Mouse (Mus musculus) urinary bladder, postnatal 4 days (tissue): Measurements from ENCODE around the gene Fgr.
A peak's percentile ranks its signal among the peaks of the same experiment; 100 is the strongest.

Source experiments
- DNase-seq, 2 experiments: peaks; one replicate each; pipeline ENCODE4 v3.0.0; 2021 to 2022; ENCODE audit warnings: low spot score in 2 of 2

Fgr gene

DNA sequence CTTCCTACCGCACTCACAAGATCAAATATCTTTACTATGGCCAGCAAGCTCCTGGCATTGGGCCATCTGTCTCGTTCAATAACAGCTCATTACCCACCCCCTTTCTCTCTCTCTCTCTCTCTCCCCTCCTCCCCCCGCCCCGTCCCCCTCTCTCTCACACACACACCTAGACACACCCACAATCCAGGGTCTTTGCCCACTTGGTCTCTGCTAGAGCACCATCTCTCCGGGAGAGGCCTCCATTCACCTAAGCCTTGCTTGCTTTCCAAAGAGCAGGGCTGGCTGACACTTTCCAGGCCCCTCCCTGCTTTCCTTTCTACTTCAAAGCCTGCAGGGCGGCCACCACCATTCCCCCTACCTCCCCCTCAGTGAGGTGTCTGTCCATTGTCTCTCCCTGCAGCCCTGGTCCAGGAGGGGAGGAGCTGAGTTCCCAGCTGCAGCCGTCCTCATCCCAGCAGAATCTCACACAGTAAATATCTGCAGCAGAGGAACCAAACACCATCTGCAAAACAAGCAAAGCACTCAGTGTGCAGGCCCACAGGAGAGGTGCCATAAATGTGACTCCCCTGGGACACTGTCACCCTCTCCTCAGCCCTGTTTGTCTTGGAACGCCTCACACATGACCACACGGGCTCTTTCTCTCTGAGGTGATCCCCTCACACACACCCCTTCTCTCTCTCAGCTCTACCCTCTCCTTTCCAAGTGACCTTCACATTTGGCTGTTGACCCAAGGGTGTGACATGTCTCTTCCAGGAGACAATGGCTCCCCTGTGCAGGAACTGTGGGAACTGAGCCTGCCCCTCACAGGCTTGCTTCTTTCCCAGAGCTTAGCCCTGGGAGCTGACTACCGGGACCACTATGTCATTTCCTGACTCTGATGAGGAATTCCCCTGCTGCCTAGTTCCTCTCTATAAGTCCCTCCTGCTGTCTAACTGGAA, 14.9 kb upstream of the Fgr start:
- no peak for DNase-seq

DNA sequence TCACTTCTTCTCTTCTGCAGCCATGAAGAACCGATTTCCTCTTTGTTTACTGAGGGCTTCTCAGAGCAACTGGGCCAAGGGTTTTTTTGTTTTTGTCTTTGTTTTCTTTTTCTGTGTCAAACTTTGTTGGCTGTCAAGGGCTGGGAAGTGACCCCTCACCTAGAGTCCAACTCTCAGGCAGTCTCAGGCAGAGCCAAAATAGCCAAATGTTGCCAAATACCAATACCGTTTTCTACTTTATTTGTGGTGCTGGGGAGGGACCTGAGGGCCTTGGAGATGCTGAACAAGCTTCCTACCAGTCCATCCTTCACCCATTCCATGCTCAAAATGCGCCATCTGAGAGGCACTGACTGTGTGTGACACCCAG, 14.2 kb upstream of the Fgr start:
- DNase-seq: no peak

DNA sequence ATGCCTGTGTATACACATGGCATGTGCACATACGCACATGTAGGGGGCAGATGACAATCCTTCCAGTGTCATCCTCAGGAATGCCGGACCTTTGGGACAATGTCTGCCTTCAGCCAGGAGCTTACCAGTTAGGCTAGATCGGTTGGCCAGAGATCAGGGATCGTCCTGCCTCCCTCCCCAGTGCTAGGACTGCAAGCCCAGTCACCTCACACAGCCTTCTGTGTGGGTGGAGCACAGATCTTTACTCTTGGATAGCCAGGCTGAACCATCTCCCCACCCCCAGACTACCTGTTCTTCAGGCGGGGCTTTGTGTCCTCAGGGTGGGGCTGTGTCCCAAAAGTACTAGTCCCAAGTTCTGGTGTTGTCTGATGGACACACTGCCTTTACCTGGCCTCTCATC, 13.6 kb upstream of the Fgr start:
- no peak for DNase-seq

DNA sequence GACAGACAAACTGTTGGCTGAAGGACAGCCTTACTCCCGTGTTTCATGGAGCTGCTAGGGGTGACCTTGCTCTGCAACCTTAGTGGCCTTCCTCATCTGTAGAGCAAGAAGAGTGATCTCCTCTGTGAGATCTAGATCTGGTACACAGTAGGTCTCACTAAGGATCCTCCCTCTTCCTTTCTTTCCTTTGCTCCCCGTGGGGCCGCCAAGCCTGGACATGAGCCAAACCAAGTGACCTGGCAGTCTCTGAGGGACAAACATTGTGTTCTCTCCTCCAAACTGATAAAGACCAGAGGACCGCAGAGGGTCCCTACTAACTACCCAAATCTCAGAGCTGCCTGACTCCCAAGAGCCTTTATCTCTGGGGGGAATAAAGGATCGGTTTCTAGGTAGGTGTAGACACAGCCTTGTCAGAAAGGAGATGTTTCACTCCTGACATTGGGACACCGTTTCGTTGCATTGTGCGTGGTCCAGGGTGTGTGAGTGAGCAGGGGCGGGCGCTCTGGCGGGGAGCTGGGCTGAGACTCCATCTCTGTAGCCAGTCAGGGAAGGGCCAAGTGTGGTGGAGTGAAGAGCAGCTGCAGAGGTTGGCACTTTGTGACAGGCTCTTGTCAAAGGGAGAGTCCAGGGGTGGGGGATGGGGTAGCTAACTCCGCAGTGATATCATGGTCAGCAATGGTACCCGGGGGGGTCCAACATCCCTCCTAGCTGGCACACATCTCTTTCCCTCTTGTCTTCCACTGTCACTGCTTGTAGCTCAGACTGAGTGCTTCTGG, 12.8 kb upstream of the Fgr start:
- peak in 1 of 2 experiments; percentile 52 for DNase-seq

DNA sequence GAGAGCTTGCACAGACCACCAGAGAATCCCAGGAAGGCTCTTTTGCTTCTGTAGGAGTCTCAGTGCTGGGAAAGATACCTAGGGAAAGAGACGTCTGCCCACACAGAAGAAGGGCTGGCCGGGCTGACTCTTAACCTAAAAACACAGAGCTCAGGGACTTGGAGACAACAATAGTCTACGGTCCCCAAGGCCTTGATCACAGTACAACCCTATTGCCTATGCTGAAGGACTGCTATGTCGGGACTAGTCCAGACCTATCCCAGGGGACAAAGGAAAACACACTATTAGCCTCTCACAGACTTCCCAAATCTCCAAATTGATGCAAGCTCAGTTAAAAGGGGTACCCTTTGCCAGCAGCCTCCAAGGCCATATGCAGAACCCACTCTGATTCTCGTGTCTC, 12.0 kb upstream of the Fgr start:
- DNase-seq: no peak

DNA sequence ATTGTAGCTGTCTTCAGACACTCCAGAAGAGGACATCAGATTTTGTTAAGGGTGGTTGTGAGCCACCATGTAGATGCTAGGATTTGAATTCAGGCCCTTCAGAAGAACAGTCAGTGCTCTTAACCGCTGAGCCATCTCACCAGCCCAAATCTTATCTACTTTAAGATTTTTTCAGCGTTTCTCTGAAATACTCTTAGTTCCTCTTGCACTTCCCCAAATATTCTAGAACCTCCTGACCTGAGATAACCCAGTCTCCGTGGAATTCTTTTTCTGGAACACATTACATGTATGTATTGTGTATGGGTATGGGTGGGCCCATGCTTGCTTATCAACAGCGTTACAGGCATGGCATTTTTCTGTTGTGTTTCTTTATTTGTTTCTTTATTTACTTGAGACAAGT, 11.3 kb upstream of the Fgr start:
- DNase-seq: no peak

DNA sequence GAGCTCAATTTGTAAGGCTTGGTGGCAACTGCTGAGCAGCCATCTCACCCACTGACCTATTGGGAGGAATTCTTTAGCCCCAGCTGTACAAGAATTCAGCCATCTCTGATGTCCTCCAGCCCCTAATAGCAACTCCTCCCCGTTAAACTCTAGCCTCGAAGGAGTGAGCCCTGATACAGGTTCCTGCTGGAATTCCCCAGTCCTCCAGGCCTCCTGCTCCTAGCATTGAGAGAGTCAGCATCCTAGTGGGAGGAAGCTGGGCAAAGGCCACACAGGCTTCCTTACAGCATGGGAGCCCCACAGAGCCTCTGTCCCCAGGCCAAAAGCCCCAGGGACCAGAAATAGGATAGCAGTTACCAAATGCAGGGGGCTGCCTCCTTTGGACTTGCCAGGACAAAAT, 10.5 kb upstream of the Fgr start:
- no peak for DNase-seq

DNA sequence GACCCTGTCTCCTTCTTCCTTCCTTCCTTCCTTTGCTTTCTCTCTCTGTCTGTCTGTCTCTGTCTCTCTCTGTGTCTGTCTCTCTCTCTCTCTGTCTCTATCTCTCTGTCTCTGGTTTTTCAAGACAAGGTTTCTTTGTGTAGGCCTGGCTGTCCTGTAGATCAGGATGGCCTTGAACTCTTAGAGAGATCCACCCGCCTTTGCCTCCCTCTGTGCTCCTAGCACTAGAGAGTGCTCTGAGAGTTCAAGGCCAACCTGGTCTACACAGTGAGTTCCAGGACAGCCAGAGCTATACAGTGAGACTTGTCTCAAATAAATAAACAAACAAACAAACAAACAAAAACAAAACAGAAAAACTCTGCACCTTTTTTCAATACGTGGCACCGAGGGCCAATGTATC, 9.8 kb upstream of the Fgr start:
- no peak for DNase-seq

DNA sequence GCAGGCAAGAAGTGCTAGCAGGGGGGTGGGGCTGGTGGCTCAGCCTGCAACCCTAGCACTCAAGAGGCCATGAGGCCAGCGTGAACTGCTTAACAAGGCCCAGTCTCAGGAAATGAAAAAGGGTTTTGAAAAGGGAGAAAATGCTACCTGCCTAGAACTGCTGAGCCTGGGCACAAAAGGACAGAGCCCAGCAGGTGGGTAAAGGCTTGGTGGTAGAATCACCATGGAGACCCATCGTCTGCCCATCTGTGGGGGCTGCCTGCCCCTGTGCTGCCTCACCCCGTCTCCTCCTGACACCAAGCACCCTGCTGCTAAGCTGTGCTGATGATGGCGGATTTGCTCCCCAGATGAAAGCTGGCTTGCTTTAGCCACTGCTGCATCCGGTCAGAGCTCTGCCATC, 9.4 kb upstream of the Fgr start:
- no peak for DNase-seq

DNA sequence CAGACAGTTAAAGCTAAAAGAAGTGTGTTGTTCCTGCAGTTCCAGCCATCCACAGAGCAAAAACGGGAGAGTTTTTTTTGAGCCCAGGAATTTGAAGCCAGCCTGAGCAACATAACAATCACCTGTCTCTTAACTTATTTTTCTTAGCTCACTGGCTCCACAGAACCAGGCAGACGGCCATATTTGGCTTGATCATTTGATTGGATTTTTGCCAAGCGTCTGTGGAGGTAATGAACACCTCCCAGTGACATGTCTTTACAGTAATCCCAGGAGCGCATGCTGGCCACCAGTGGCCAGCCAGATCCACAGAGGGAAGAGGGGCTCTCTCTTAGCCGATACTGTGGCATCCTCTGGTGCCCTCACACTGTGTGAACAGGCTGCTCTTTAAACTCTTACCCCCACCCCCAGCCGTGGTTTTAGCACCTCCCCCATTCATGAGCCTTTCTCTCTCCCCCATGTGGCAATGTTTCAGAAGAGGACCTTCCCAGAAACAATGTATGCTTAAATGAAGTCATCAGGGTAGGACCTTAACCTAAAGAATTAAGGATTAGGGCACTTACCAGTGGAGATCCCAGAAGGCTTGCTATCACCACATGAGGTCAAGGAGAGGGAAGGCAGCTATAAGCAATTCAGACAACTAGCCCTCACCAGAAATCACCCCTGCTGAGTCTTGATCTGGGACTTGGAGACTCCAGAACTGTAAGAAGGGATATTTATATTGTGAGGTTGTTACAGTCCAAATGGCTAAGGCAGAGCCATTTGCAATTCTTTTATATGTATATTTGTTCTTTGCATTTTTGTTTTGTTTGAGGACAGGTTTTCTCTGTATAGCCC, 5.6 kb upstream of the Fgr start:
- no peak for DNase-seq

DNA sequence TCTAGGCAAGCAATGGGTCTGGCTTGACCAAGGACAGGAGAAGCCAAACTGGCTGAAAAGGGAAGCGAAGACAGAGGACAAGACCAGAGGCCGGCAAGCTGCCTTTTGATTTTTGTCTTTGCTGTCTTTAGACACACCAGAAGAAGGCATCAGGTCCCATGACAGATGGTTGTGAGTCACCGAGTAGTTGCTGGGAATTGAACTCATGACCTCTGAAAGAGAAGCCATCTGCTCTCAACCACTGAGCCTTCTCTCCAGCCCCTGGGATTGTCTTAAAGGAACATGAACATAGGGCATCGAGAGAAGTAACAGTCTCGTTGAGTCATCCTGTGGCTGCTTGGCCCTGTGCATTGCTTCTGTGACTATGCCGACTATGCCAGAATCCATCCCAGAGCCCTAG, 2.3 kb upstream of the Fgr start:
- DNase-seq: no peak

DNA sequence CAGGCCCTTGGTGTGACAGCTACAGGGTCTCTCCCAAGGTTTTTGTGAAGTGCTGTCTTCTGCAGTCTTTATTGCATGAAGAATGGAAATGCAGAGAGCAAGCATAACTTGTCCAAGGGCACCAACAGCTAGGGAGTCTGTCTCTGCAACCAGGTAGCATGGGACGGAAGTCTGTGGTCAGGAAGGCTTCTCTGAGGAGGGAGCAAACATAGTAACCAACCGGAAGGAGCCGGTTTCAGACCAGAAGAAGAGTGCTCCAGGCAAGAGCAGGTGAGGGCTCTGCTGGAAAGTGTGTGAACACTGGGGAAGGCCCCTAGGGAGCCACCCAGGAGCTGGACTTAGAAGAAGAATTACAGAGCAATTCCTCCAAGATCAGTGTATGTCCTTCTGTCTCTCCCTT, 1.8 kb upstream of the Fgr start:
- no peak for DNase-seq

DNA sequence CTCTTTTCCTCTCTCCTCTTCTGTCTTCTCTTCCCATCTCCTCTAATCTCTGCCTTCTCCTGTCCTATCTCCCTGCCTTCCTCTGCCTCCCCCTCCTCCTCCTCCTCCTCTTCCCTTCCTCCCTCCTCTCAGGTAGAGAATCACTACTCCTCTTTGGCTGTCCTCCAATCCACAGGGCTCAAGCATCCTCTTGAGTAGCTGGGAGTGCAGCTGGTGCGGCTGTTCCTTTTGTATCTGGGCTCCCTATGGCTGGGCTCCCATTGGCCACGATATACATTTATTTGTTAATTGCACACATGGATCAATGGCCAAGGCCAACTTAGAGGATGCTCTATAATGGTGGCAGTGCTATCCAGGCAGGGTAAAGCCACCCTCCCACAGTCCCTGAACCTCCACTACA, 1.3 kb upstream of the Fgr start:
- no peak for DNase-seq

DNA sequence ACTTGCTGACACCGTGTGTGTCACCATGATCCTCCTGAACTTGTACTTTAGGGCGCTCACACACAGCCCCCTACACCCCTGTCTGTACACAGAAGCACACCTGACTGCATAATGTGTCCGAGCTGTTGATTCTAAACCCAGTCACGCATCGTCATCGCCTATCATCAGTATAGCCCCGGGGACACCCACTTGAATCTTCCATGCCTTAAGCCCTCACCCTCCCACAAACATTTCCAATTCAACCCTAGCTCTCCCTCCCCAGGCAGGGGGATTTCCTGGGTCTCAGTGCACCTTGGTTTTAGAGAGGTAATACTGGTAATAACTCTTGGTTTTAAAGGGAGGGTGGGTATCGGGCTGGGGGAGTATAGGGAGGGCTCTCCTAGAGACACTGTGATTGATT, 709 bp upstream of the Fgr start:
- DNase-seq: no peak

DNA sequence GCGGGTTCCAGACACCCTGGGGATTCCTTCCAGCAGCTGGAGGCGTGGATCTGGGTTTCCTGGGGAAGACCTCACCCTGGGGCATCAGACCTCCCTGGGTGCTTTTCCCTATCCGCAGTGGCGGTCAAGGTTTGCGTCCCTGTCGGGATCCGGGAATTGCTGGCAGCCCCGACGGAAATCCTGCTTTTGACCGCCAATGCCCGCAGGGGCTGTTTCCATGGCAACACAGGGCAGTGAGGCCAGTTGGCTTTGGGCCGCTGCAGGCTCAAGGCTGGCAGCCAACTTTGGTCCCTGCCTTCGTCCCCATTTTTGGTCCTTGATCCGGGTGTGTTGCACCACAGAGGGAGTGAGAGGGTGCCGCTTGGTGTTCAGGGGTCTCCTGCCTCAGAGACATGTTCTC, 1.0 kb downstream of the Fgr start:
- DNase-seq: peak; percentile 44 to 77

DNA sequence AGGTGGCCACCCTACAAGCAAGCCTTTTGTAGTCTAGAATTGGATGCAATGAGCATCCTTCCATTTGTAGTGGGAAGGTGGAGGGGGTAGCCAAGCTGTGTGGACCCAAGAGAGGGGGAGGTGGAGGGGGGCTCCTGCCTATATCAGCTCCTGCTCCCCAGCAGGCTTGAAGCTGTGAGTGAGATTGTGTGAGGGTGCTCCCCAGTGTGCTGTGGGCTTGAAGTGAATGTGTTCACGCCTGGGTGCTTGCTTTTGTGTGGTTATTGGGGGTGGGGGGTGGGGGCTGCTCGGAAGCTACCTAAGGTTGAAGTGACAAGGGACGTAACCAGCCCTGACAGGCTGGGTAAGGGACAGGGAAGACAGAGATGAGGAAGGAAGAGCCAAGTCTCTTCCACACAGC, 1.9 kb downstream of the Fgr start:
- DNase-seq: no peak

DNA sequence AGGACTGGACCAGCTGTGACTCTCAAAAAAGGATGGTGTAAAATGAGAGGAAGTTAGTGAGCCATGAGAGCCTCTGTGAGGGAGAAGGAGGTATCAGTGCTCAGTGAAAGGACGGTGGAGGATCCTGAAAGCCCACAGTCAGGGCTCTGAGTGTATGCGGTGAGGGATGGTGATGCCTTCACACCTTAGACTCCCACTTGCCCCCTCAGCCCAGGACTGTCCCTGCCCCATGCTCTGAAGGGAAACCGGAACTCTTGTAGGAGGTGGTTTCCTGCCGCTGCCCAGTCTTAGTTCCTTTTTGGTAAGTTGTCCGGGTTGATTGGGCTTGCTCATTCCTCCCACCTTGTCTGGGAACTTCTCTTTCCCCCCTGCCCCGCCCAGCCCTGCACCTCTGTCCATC, 2.8 kb downstream of the Fgr start:
- DNase-seq: no peak

DNA sequence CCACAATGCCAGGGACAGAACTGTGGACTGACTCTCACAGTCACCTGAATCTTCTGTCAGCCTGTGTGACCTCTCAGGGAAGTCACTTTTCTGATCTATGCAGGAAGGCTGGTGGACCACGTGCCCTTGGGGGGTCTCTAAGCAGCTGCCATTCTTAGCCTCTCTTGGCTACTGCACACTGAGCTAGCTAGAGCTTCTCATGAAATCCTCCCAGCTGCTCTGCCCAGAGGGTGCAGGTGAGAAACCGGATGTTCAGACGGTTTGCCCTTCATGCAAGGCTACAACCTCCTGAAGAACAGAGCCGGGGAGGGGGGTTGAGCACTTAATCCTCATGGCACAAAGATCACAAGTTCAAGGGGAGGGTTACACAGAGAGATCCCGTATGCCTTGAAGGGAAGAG, 3.7 kb downstream of the Fgr start:
- DNase-seq: no peak

DNA sequence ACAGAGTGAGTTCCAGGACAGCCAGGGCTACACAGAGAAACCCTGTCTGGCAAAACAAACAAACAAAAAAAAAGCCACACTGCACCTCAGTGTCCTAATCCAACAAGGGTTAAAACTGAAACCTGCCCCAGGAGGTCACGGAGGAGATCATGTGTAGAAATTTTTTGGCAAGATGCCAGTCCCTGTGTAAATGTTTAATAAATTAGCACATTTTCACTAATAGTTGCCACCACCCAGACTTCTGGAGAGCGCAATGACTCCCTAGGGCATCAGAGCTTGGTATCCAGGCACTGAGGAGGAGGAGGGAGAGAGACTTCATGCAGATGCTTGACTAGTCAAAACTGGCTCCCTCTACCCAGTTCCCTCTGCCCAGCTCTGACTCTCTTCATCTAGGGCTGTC, 5.3 kb downstream of the Fgr start:
- no peak for DNase-seq

DNA sequence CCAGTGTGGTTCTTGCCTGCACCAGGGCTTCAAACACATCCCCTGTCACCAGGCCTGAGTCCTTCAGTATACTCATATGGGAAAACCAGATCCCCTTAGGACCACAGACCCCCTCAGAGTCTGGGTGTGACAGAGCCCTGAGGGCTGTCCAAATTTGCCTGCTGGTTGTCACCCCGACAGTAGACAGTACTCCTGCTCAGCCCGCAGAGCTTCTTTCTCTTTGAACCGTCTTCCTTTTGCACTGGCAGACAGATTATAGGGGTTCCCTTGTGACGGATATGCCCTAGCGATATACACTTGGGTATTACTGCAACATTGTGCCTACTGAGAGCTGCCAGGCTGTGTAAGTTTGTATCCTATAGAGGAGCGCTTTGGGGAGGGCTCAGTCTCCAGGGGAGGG, 7.7 kb downstream of the Fgr start:
- no peak for DNase-seq

DNA sequence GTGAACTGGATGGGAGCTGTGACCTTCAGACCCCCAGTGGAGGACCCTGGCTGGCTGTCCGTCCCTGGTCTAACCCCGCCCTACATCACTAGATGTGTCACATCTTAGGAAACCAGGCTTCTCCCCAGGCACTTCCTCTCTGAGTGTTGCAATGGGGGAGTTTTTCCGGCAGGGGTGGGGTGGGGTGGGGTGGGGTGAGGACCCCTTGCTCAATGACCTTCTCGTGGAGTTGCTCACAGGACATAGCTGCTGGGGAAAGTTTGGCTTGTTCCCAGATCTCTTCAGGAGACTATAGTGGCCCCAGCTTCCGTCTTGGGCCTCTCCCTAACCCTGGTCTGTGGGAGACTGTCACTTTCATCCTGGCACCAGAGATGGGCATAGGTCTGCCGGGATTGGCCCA, 9.1 kb downstream of the Fgr start:
- no peak for DNase-seq
